Mouse (Mus musculus): ENCODE results near the gene Podxl. TPM values are rescaled to one million over a fixed set of nuclear protein-coding genes. Genes with fewer than 3 reads are reported as not detected.
A peak's percentile ranks its signal among the peaks of the same experiment; 100 is the strongest.

Gene Podxl
- polyA plus RNA-seq, 1 experiment from 2014 or later, result 41.0 TPM

- Histone ChIP-seq H3K27ac (ENCODE audit: low read depth, low read length) (no peak overlapping the region), H3K9me3 (ENCODE audit: control insufficient read depth, low read length) (no peaks in the 10 kb centered on the region), H3K4me3 (ENCODE audit: low read length) (peak overlapping the region; percentile 7; the same call in 1 of the 2 replicates)
Observed at GRCm38 (mm10) chr6:31560138-31560959, 3.4 kb downstream of the Podxl start.

DNA sequence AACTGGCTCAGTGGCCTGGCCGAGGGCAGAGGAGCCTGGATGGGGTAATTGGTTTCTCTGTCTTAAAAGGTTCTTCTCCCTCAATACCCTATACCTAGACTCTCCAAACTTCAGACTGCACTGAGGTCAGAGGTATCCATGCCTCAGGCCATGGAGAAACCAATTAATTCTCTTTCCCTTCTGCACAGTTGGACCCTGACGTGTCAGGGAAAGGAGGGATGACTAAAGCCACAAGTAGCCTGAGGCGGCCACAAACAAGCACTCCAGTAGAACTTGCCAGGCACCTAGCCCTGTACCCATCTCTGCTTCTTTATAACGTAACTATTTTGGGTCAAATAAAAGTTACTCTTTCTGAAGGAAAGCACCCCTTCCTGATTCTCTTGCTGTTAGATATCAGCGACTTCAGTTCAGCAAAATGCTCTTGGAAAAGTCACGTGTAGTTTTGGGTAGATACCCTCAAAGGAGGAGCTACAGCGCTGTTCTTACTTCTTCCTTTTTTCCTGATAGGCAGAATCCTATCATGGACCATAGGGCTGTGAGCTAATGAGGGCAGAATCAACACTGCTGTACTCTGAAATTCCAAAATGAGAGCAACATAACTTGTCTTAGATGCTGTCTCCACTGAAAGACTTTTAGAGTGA lies 7.2 kb downstream of the Podxl start:
- no peak for ATAC-seq (ENCODE audit: low FRiP score, low TSS enrichment)
- H3K9me3 ChIP-seq (ENCODE audit: control insufficient read depth, low read length), result no peaks in the 10 kb centered on the region
- H3K4me3 ChIP-seq (ENCODE audit: low read length), result no peak overlapping the region
- 83% methylated on average over 7 of the region's 7 CpGs for WGBS
- H3K27me3 ChIP-seq (ENCODE audit: control insufficient read depth, insufficient read depth, low read length), result peaks cover 22% of the 10 kb centered on the region
- H3K9ac ChIP-seq (ENCODE audit: low read depth, low read length), result no peak overlapping the region
- H3K4me1 ChIP-seq (ENCODE audit: control insufficient read depth, insufficient read depth, low read length), result peaks cover 7% of the 10 kb centered on the region; the same call in 1 of the 2 replicates
- H3K4me2 ChIP-seq (replicated peaks; ENCODE audit: low read depth, low read length), result no peak overlapping the region
- no peaks in the 10 kb centered on the region for H3K36me3 ChIP-seq (ENCODE audit: control insufficient read depth, insufficient read depth, low read length)
- H3K27ac ChIP-seq (ENCODE audit: low read depth, low read length), result no peak overlapping the region

More at GRCm38 (mm10) chr6:31560138-31560959, 3.4 kb downstream of the Podxl start:
- ATAC-seq (ENCODE audit: low FRiP score, low TSS enrichment), result no peak
- 0 out of 2 replicates have a peak overlapping the region, but pooled peaks have one; percentile 12 for H3K9ac ChIP-seq (ENCODE audit: low read depth, low read length)
- peaks cover 16% of the 10 kb centered on the region for H3K4me1 ChIP-seq (ENCODE audit: control insufficient read depth, insufficient read depth, low read length)
- peak overlapping the region; percentile 17 for H3K4me2 ChIP-seq (replicated peaks; ENCODE audit: low read depth, low read length)
- 16% methylated on average over 13 of the region's 13 CpGs for WGBS
- H3K27me3 ChIP-seq (ENCODE audit: control insufficient read depth, insufficient read depth, low read length), result peaks cover 51% of the 10 kb centered on the region
- H3K36me3 ChIP-seq (ENCODE audit: control insufficient read depth, insufficient read depth, low read length), result no peaks in the 10 kb centered on the region

- Histone ChIP-seq H3K4me2 (replicated peaks; ENCODE audit: low read depth, low read length) (no peak overlapping the region), H3K9ac (ENCODE audit: low read depth, low read length) (no peak overlapping the region), H3K27ac (ENCODE audit: low read depth, low read length) (no peak overlapping the region), H3K27me3 (ENCODE audit: control insufficient read depth, insufficient read depth, low read length) (peaks cover 3% of the 10 kb centered on the region; the same call in 1 of the 2 replicates), H3K4me1 (ENCODE audit: control insufficient read depth, insufficient read depth, low read length) (peaks cover 6% of the 10 kb centered on the region; the same call in 1 of the 2 replicates), H3K36me3 (ENCODE audit: control insufficient read depth, insufficient read depth, low read length) (no peaks in the 10 kb centered on the region), H3K4me3 (ENCODE audit: low read length) (no peak overlapping the region), H3K9me3 (ENCODE audit: control insufficient read depth, low read length) (no peaks in the 10 kb centered on the region)
- WGBS, result 75% methylated on average over 22 of the region's 22 CpGs
- ATAC-seq (ENCODE audit: low FRiP score, low TSS enrichment), result no peak
Observed at GRCm38 (mm10) chr6:31550876-31551532, 12.8 kb downstream of the Podxl start.

DNA sequence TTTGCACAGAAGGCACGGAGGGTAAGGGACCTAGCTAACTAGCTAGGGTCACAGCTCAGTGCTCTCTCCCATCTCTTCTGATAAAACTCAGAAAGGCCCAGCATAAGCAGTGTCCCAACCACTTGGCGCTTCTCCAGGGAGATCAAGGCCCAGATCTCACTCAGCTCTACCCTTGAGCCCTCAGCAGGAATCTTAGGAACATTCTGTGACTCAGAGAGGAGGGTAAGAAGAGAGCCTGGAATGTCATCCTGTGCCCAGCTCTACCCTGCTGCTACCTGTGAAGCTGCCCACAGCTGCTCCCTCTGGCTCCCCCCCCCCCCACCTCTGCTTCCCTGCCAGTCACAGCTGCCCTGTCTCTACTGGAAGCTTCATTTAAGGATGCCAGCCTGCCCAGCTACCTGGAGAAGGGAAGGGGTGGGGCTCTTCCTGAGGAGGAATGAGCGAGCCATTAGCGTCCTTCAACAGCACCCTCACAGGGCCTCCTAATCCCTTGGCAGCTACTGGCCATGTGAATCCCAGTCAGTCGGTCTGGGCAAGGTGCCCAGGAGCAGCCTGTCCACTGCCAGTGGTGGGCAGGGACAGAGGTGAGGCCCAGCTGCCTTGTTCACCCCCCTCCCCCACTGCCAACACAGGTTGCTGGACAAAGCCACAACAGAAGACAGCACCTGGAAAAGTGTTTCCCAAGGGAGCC lies 14.3 kb downstream of the Podxl start:
- H3K36me3 ChIP-seq (ENCODE audit: control insufficient read depth, insufficient read depth, low read length), result no peaks in the 10 kb centered on the region
- WGBS, result 42% methylated on average over 5 of the region's 5 CpGs
- no peaks in the 10 kb centered on the region for H3K9me3 ChIP-seq (ENCODE audit: control insufficient read depth, low read length)
- H3K9ac ChIP-seq (ENCODE audit: low read depth, low read length), result no peak overlapping the region
- ATAC-seq (ENCODE audit: low FRiP score, low TSS enrichment), result no peak
- no peak overlapping the region for H3K4me3 ChIP-seq (ENCODE audit: low read length)
- H3K27ac ChIP-seq (ENCODE audit: low read depth, low read length), result no peak overlapping the region
- H3K27me3 ChIP-seq (ENCODE audit: control insufficient read depth, insufficient read depth, low read length), result peaks cover 3% of the 10 kb centered on the region; the same call in 1 of the 2 replicates
- no peak overlapping the region for H3K4me2 ChIP-seq (replicated peaks; ENCODE audit: low read depth, low read length)
- H3K4me1 ChIP-seq (ENCODE audit: control insufficient read depth, insufficient read depth, low read length), result peaks cover 6% of the 10 kb centered on the region; the same call in 1 of the 2 replicates

DNA sequence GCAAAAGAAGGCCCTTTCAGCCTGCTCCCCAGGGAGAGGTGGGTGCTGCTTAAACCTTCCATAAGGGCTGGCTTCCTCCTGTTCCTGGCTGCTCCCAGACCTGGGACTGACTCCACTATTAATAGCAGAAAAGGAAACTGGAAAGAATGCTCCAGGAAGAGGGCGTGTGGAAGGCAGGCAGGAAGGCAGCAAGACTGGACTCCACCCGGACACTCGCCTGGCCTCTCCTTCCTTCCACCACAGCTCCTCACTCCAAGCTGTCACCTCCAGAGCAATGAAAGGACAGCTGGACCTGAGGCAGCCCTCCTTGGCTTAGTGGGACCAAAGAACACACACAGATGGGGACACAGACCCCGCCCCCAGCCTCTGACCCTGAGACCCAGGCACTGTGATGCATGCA lies 19.5 kb downstream of the Podxl start:
- WGBS, result 38% methylated on average over 4 of the region's 4 CpGs
- no peak for ATAC-seq (ENCODE audit: low FRiP score, low TSS enrichment)
- no peaks in the 10 kb centered on the region for H3K9me3 ChIP-seq (ENCODE audit: control insufficient read depth, low read length)
- H3K4me2 ChIP-seq (replicated peaks; ENCODE audit: low read depth, low read length), result no peak overlapping the region
- H3K36me3 ChIP-seq (ENCODE audit: control insufficient read depth, insufficient read depth, low read length), result no peaks in the 10 kb centered on the region
- no peak overlapping the region for H3K9ac ChIP-seq (ENCODE audit: low read depth, low read length)
- no peaks in the 10 kb centered on the region for H3K27me3 ChIP-seq (ENCODE audit: control insufficient read depth, insufficient read depth, low read length)
- no peaks in the 10 kb centered on the region; the same call in 1 of the 2 replicates for H3K4me1 ChIP-seq (ENCODE audit: control insufficient read depth, insufficient read depth, low read length)
- peak overlapping the region; percentile 37; the same call in 1 of the 2 replicates for H3K27ac ChIP-seq (ENCODE audit: low read depth, low read length)
- no peak overlapping the region for H3K4me3 ChIP-seq (ENCODE audit: low read length)

GRCm38 (mm10) chr6:31540018-31540417 lies 23.8 kb downstream of the Podxl start:
- H3K4me2 ChIP-seq (replicated peaks; ENCODE audit: low read depth, low read length), result no peak overlapping the region

GRCm38 (mm10) chr6:31538112-31538511 lies 25.7 kb downstream of the Podxl start:
- Histone ChIP-seq H3K9ac (ENCODE audit: low read depth, low read length) (no peak overlapping the region), H3K4me1 (ENCODE audit: control insufficient read depth, insufficient read depth, low read length) (no peaks in the 10 kb centered on the region), H3K27ac (ENCODE audit: low read depth, low read length) (no peak overlapping the region), H3K36me3 (ENCODE audit: control insufficient read depth, insufficient read depth, low read length) (no peaks in the 10 kb centered on the region), H3K4me2 (replicated peaks; ENCODE audit: low read depth, low read length) (no peak overlapping the region), H3K9me3 (ENCODE audit: control insufficient read depth, low read length) (no peaks in the 10 kb centered on the region), H3K27me3 (ENCODE audit: control insufficient read depth, insufficient read depth, low read length) (no peaks in the 10 kb centered on the region), H3K4me3 (ENCODE audit: low read length) (no peak overlapping the region)
- 97% methylated on average over 1 of the region's 1 CpGs for WGBS
- no peak for ATAC-seq (ENCODE audit: low FRiP score, low TSS enrichment)

More at GRCm38 (mm10) chr6:31540018-31540417, 23.8 kb downstream of the Podxl start:
- Histone ChIP-seq H3K9me3 (ENCODE audit: control insufficient read depth, low read length) (no peaks in the 10 kb centered on the region), H3K4me3 (ENCODE audit: low read length) (no peak overlapping the region), H3K36me3 (ENCODE audit: control insufficient read depth, insufficient read depth, low read length) (no peaks in the 10 kb centered on the region), H3K4me1 (ENCODE audit: control insufficient read depth, insufficient read depth, low read length) (no peaks in the 10 kb centered on the region), H3K27me3 (ENCODE audit: control insufficient read depth, insufficient read depth, low read length) (no peaks in the 10 kb centered on the region), H3K27ac (ENCODE audit: low read depth, low read length) (no peak overlapping the region), H3K9ac (ENCODE audit: low read depth, low read length) (no peak overlapping the region)
- 82% methylated on average over 6 of the region's 6 CpGs for WGBS
- ATAC-seq (ENCODE audit: low FRiP score, low TSS enrichment), result no peak

GRCm38 (mm10) chr6:31537193-31537592 lies 26.6 kb downstream of the Podxl start:
- H3K9ac ChIP-seq (ENCODE audit: low read depth, low read length), result no peak overlapping the region
- H3K27me3 ChIP-seq (ENCODE audit: control insufficient read depth, insufficient read depth, low read length), result no peaks in the 10 kb centered on the region
- no peak overlapping the region for H3K27ac ChIP-seq (ENCODE audit: low read depth, low read length)
- H3K4me3 ChIP-seq (ENCODE audit: low read length), result no peak overlapping the region
- no peak for ATAC-seq (ENCODE audit: low FRiP score, low TSS enrichment)
- H3K9me3 ChIP-seq (ENCODE audit: control insufficient read depth, low read length), result no peaks in the 10 kb centered on the region
- WGBS, result 83% methylated on average over 4 of the region's 4 CpGs
- H3K4me1 ChIP-seq (ENCODE audit: control insufficient read depth, insufficient read depth, low read length), result no peaks in the 10 kb centered on the region
- no peak overlapping the region for H3K4me2 ChIP-seq (replicated peaks; ENCODE audit: low read depth, low read length)
- H3K36me3 ChIP-seq (ENCODE audit: control insufficient read depth, insufficient read depth, low read length), result no peaks in the 10 kb centered on the region
